Mouse (Mus musculus): ENCODE results near the gene Drosha. TPM values are rescaled to one million over a fixed set of nuclear protein-coding genes. Genes with fewer than 3 reads are reported as not detected.

The Drosha gene
- total and polyA plus RNA-seq, 2 experiments from 2014 or later: 43.9 to 47.3 TPM

- no peak overlapping the region for H3K4me2 ChIP-seq (ENCODE audit: low read depth)
- no peak overlapping the region for H3K9ac ChIP-seq
- no peaks in the 10 kb centered on the region for H3K9me3 ChIP-seq (ENCODE audit: low read length)
- no peak for TF ChIP-seq CTCF (IDR thresholded peaks at IDR 0.05; ENCODE audit: low read depth)
- ATAC-seq: no peak
- H3K27ac ChIP-seq (ENCODE audit: low read depth, low read length): no peak overlapping the region
- no peak overlapping the region for H3K4me3 ChIP-seq (ENCODE audit: low read depth, low read length)
- no peak for DNase-seq
- 93% methylated on average over 8 of the region's 8 CpGs for WGBS
- H3K27me3 ChIP-seq (ENCODE audit: insufficient read depth, low read length): no peaks in the 10 kb centered on the region
- no peaks in the 10 kb centered on the region for H3K4me1 ChIP-seq (ENCODE audit: insufficient read depth)
- peaks cover 66% of the 10 kb centered on the region for H3K36me3 ChIP-seq (ENCODE audit: insufficient read depth)
Observed at GRCm38 (mm10) chr15:12897831-12898230, 73.2 kb downstream of the Drosha start.

GRCm38 (mm10) chr15:12900428-12901196 lies 76.0 kb downstream of the Drosha start:
- 89% methylated on average over 18 of the region's 18 CpGs for WGBS
- ATAC-seq (no peak), DNase-seq (no peak)
- no peak overlapping the region for H3K27ac ChIP-seq (ENCODE audit: low read depth, low read length)
- no peaks in the 10 kb centered on the region for H3K9me3 ChIP-seq (ENCODE audit: low read length)
- no peak overlapping the region for H3K4me2 ChIP-seq (ENCODE audit: low read depth)
- no peak overlapping the region for H3K4me3 ChIP-seq (ENCODE audit: low read depth, low read length)
- no peaks in the 10 kb centered on the region for H3K4me1 ChIP-seq (ENCODE audit: insufficient read depth)
- no peaks in the 10 kb centered on the region for H3K27me3 ChIP-seq (ENCODE audit: insufficient read depth, low read length)
- peaks cover 59% of the 10 kb centered on the region for H3K36me3 ChIP-seq (ENCODE audit: insufficient read depth)
- no peak for TF ChIP-seq CTCF (IDR thresholded peaks at IDR 0.05; ENCODE audit: low read depth)
- H3K9ac ChIP-seq: no peak overlapping the region

GRCm38 (mm10) chr15:12901197-12901570 lies 76.6 kb downstream of the Drosha start:
- Histone ChIP-seq H3K9me3 (ENCODE audit: low read length) (no peaks in the 10 kb centered on the region), H3K27me3 (ENCODE audit: insufficient read depth, low read length) (no peaks in the 10 kb centered on the region), H3K36me3 (ENCODE audit: insufficient read depth) (peaks cover 56% of the 10 kb centered on the region), H3K4me3 (ENCODE audit: low read depth, low read length) (no peak overlapping the region), H3K4me1 (ENCODE audit: insufficient read depth) (no peaks in the 10 kb centered on the region), H3K27ac (ENCODE audit: low read depth, low read length) (no peak overlapping the region), H3K9ac (no peak overlapping the region), H3K4me2 (ENCODE audit: low read depth) (no peak overlapping the region)
- ATAC-seq: peak; percentile 40
- no peak for TF ChIP-seq CTCF (IDR thresholded peaks at IDR 0.05; ENCODE audit: low read depth)
- WGBS: 65% methylated on average over 8 of the region's 8 CpGs
- no peak for DNase-seq

- no peak for TF ChIP-seq CTCF (IDR thresholded peaks at IDR 0.05; ENCODE audit: low read depth)
- Histone ChIP-seq H3K27me3 (ENCODE audit: insufficient read depth, low read length) (no peaks in the 10 kb centered on the region), H3K4me3 (ENCODE audit: low read depth, low read length) (no peak overlapping the region), H3K9me3 (ENCODE audit: low read length) (no peaks in the 10 kb centered on the region), H3K4me2 (ENCODE audit: low read depth) (no peak overlapping the region), H3K9ac (no peak overlapping the region), H3K4me1 (ENCODE audit: insufficient read depth) (no peaks in the 10 kb centered on the region), H3K36me3 (ENCODE audit: insufficient read depth) (peaks cover 47% of the 10 kb centered on the region), H3K27ac (ENCODE audit: low read depth, low read length) (no peak overlapping the region)
- 88% methylated on average over 6 of the region's 6 CpGs for WGBS
- DNase-seq (no peak), ATAC-seq (no peak)
Observed at GRCm38 (mm10) chr15:12904442-12904841, 79.8 kb downstream of the Drosha start.

- Histone ChIP-seq H3K36me3 (ENCODE audit: insufficient read depth) (peaks cover 21% of the 10 kb centered on the region), H3K9me3 (ENCODE audit: low read length) (no peaks in the 10 kb centered on the region), H3K27me3 (ENCODE audit: insufficient read depth, low read length) (no peaks in the 10 kb centered on the region), H3K27ac (ENCODE audit: low read depth, low read length) (peak overlapping the region; percentile 0; the same call in 1 of the 2 replicates), H3K4me1 (ENCODE audit: insufficient read depth) (no peaks in the 10 kb centered on the region), H3K9ac (no peak overlapping the region), H3K4me3 (ENCODE audit: low read depth, low read length) (no peak overlapping the region), H3K4me2 (ENCODE audit: low read depth) (no peak overlapping the region)
- WGBS: 70% methylated on average over 19 of the region's 19 CpGs
- TF ChIP-seq CTCF (IDR thresholded peaks at IDR 0.05; ENCODE audit: low read depth): no peak
- DNase-seq (no peak), ATAC-seq (peak; percentile 42)
Observed at GRCm38 (mm10) chr15:12907962-12908719, 83.5 kb downstream of the Drosha start.

GRCm38 (mm10) chr15:12908720-12909028 lies 84.1 kb downstream of the Drosha start:
- Histone ChIP-seq H3K9ac (no peak overlapping the region), H3K4me3 (ENCODE audit: low read depth, low read length) (no peak overlapping the region), H3K36me3 (ENCODE audit: insufficient read depth) (peaks cover 20% of the 10 kb centered on the region), H3K4me2 (ENCODE audit: low read depth) (no peak overlapping the region), H3K27me3 (ENCODE audit: insufficient read depth, low read length) (no peaks in the 10 kb centered on the region), H3K27ac (ENCODE audit: low read depth, low read length) (peak overlapping the region; percentile 0; the same call in 1 of the 2 replicates), H3K9me3 (ENCODE audit: low read length) (no peaks in the 10 kb centered on the region), H3K4me1 (ENCODE audit: insufficient read depth) (no peaks in the 10 kb centered on the region)
- ATAC-seq (peak; percentile 82), DNase-seq (peak; percentile 53)
- 33% methylated on average over 4 of the region's 4 CpGs for WGBS
- TF ChIP-seq CTCF (IDR thresholded peaks at IDR 0.05; ENCODE audit: low read depth): no peak

- no peak overlapping the region for H3K27ac ChIP-seq (ENCODE audit: low read depth, low read length)
- H3K4me2 ChIP-seq (ENCODE audit: low read depth): no peak overlapping the region
- H3K4me3 ChIP-seq (ENCODE audit: low read depth, low read length): no peak overlapping the region
- ATAC-seq: peak; percentile 7; the same call in 1 of the 2 replicates
- no peaks in the 10 kb centered on the region for H3K27me3 ChIP-seq (ENCODE audit: insufficient read depth, low read length)
- WGBS: 68% methylated on average over 7 of the region's 7 CpGs
- H3K9me3 ChIP-seq (ENCODE audit: low read length): no peaks in the 10 kb centered on the region
- DNase-seq: no peak
- no peak for TF ChIP-seq CTCF (IDR thresholded peaks at IDR 0.05; ENCODE audit: low read depth)
- no peaks in the 10 kb centered on the region for H3K4me1 ChIP-seq (ENCODE audit: insufficient read depth)
- peaks cover 20% of the 10 kb centered on the region for H3K36me3 ChIP-seq (ENCODE audit: insufficient read depth)
- no peak overlapping the region for H3K9ac ChIP-seq
Observed at GRCm38 (mm10) chr15:12909171-12909570, 84.6 kb downstream of the Drosha start.
